Mouse (Mus musculus): ENCODE measurements around the gene Nup160.

DNA sequence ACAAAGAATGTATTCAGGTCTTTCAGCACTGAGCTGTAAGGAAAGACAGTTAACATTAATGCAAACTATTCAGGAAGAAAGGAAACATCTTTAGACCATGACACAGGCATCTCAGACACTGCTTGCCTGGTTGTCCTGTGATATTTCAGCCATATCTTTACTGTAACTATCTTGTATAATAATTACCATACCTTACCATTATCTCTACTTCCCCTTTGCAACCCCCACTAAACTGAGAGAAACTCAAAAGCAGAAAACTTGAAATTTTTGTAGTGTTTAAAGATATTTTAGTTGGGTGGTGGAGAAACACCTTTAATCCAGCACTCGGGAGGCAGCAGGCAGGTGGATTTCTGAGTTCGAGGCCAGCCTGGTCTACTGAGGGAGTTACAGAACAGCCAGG, 1.5 kb upstream of the Nup160 start:
- no peak for TF ChIP-seq CTCF (IDR thresholded peaks at IDR 0.05; ENCODE audit: low read depth)
- TF ChIP-seq EP300 (IDR thresholded peaks at IDR 0.05; ENCODE audit: low read depth): no peak
